Mouse (Mus musculus) ES-E14 (cell line): Measurements from ENCODE around the gene Nfam1.

Experiments
- CHD2 ChIP-seq: IDR thresholded peaks from 2 replicates; pipeline ENCODE4 v1.6.1; 2014; ENCODE audit warnings: mild to moderate bottlenecking, low read depth, low read length, inconsistent platforms
- HCFC1 ChIP-seq: IDR thresholded peaks from 2 replicates; pipeline ENCODE4 v1.6.1; 2012; ENCODE audit warnings: low read length, inconsistent platforms, borderline replicate concordance; ENCODE audit not compliant: insufficient read depth
- MAFK ChIP-seq: IDR thresholded peaks from 2 replicates; pipeline ENCODE4 v1.6.1; 2014; ENCODE audit warnings: mild to moderate bottlenecking, low read depth, low read length, inconsistent platforms; ENCODE audit not compliant: insufficient read depth
- ZC3H11A ChIP-seq: IDR thresholded peaks from 2 replicates; pipeline ENCODE4 v1.6.1; 2012; ENCODE audit warnings: low read depth, mild to moderate bottlenecking, inconsistent platforms, low read length, borderline replicate concordance
- ZNF384 ChIP-seq: IDR thresholded peaks from 2 replicates; pipeline ENCODE4 v1.6.1; 2012; ENCODE audit warnings: low read depth, low read length, inconsistent platforms

- TF ChIP-seq HCFC1, result no peak
- TF ChIP-seq ZNF384, result no peak
- no peak for TF ChIP-seq CHD2
- no peak for TF ChIP-seq ZC3H11A
- TF ChIP-seq MAFK, result no peak
Observed at GRCm38 (mm10) chr15:83059233-83059660, 26.1 kb upstream of the Nfam1 start.
